Mouse (Mus musculus) heart, embryonic 15.5 days (tissue): Measurements from ENCODE around the gene Mbd3l2. TPM values are rescaled to one million over a fixed set of nuclear protein-coding genes. Genes with fewer than 3 reads are reported as not detected.
"Not testable (repeated sequence)": the region's sequence is repeated elsewhere in the genome, so short reads cannot be mapped to it uniquely, and the experiment has no call there.

ENCODE experiments used
- ATAC-seq: fragments of 200-750 bp; cut with Nextera tagmentation; replicated peaks from 2 replicates; pipeline ENCODE4 v1.8.0; 2017; ENCODE audit warnings: low read depth, moderate TSS enrichment; ENCODE audit not compliant: insufficient number of reproducible peaks, insufficient read depth, low FRiP score
- H3K27ac ChIP-seq: fragments of 300-500 bp; sonication (generic); 2 replicates; pipeline ENCODE4 v1.5.1; 2015; ENCODE audit warnings: mild to moderate bottlenecking, inconsistent platforms
- H3K27me3 ChIP-seq: fragments of 300-500 bp; sonication (generic); 2 replicates; pipeline ENCODE4 v1.6.1; 2015; ENCODE audit warnings: inconsistent platforms
- H3K36me3 ChIP-seq: fragments of 300-500 bp; sonication (generic); 2 replicates; pipeline ENCODE4 v1.6.1; 2015; ENCODE audit warnings: mild to moderate bottlenecking, inconsistent platforms
- H3K4me1 ChIP-seq: fragments of 300-500 bp; sonication (generic); replicated peaks from 2 replicates; pipeline ENCODE4 v1.6.1; 2015; ENCODE audit warnings: inconsistent platforms
- H3K4me2 ChIP-seq: fragments of 300-500 bp; sonication (generic); 2 replicates; pipeline ENCODE4 v1.6.1; 2015; ENCODE audit warnings: inconsistent platforms, mild to moderate bottlenecking, moderate library complexity
- H3K4me3 ChIP-seq: fragments of 300-500 bp; sonication (generic); 2 replicates; pipeline ENCODE4 v1.5.1; 2015; ENCODE audit warnings: mild to moderate bottlenecking, inconsistent platforms
- H3K9ac ChIP-seq: fragments of 300-500 bp; sonication (generic); 2 replicates; pipeline ENCODE4 v1.6.1; 2015; ENCODE audit warnings: mild to moderate bottlenecking, inconsistent platforms
- H3K9me3 ChIP-seq: fragments of 300-500 bp; sonication (generic); replicated peaks from 2 replicates; pipeline ENCODE4 v1.6.1; 2016; ENCODE audit warnings: inconsistent platforms
- WGBS: fragments of 180-500 bp; shearing (Covaris S2); methylation state at CpG from one replicate; pipeline ENCODE4 v1.1.7; 2015; ENCODE audit warnings: mixed read lengths; 5-methylcytosine and 5-hydroxymethylcytosine counted together
- polyA plus RNA-seq: library from polyadenylated mRNA; unstranded; fragments of >200 nt; fragmentation: Nextera tagmentation; extraction: Ambion mirVana; gene quantifications from 2 replicates; pipeline ENCODE4 v1.2.1, GENCODE M21; 2015

The Mbd3l2 gene
- polyA plus RNA-seq = not detected in 2 replicates

DNA sequence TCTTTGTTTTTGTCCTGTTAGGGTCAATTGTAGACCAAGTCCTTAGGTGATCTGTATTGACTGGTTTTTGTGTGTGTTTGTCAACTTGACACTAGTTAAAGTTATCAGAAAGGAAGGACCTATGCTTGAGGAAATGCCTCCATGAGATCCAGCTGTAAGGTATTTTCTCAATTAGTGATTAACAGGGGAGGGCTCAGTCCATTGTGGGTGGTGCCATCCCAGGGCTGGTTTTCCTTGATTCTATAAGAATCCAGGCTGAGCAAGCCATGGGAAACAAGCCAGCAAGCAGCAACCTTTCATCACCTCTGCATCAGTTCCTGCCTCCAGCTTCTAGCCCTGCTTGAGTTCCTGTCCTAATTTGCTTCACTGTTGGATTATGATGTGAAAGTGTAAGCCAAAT, at the start of gene Mbd3l2:
TSS of gene Mbd3l2 (plus strand) at position 301 of the 400 bp plus-strand sequence.
- Histone ChIP-seq H3K27ac (no peak within 1 kb of the TSS), H3K9ac (no peak within 1 kb of the TSS), H3K4me1 (no peaks in the 10 kb centered on the region), H3K27me3 (no peaks in the 10 kb centered on the region), H3K4me2 (no peak within 1 kb of the TSS), H3K36me3 (no peaks in the 10 kb centered on the region), H3K9me3 (no peaks in the 10 kb centered on the region), H3K4me3 (no peak within 1 kb of the TSS)
- no peak for ATAC-seq

DNA sequence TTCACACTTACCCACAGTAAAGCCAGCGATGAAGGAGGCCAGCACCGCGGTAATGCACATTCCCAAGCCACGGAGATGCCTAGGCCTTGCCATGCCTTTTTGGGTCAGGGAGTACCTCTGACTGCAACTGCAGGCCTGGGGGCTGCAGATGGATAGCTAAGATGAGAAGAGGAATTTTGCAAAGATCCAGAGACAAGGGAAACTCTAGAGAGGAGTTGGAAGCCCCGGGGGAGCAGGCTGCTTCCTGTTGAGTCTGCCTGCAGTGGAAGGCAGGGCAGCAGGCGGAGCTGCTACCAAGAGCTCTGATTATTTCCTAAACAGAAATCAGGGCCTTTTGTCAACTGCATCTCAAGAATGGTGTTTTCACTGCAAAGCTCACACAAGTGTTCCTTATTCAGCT, 44.7 kb upstream of the Mbd3l2 start:
- 15% methylated on average over 6 of the region's 6 CpGs for WGBS
- no peaks in the 10 kb centered on the region for H3K27me3 ChIP-seq
- no peak overlapping the region for H3K9ac ChIP-seq
- no peaks in the 10 kb centered on the region for H3K36me3 ChIP-seq
- ATAC-seq = no peak
- peak overlapping the region; percentile 5; the same call in 1 of the 2 replicates for H3K27ac ChIP-seq
- H3K4me3 ChIP-seq = peak overlapping the region; percentile 22
- H3K9me3 ChIP-seq = no peaks in the 10 kb centered on the region
- H3K4me1 ChIP-seq = no peaks in the 10 kb centered on the region
- H3K4me2 ChIP-seq = peak overlapping the region; percentile 36

DNA sequence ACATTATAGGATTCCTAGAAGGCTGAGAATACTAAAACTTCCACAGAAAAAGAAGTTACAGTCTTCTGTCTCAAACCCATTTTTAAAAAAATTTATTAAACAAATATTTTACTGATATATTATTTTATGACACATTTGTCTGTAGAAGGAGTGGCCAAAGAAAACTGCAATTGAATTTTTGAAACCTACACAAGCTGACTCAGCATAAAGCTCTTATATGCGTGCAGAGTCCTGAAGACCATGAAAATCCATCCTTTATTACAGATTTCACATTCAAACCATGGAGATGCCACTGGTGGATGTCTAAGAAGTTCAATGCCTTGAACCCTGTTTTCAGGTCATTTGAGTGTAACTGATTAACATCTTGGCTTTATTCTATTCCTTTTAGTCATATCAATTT, 30.8 kb upstream of the Mbd3l2 start:
- WGBS = 76% methylated on average over 1 of the region's 1 CpGs

DNA sequence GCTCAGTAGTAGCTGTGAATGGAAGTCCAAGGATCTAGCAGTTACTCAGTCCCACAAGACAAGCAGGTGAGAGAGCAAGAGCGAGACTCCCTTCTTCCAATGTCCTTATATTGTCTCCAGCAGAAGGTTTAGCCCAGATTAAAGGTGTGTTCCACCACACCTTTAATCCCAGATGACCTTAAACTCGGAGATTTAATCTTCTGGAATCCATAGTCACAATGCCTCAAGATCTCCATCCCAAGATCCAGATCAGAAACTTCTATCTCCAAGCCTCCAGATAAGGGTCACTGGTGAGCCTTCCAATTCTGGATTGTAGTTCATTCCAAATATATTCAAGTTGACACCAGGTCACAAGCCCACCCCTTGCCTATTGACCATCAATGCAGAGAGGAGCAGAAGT, 27.6 kb upstream of the Mbd3l2 start, which contains the start of gene Naalad2:
TSS of gene Naalad2 (minus strand) at position 101 of the 400 bp plus-strand sequence.
- H3K4me1 ChIP-seq, H3K36me3 ChIP-seq, H3K27me3 ChIP-seq, H3K9me3 ChIP-seq, ATAC-seq, H3K27ac ChIP-seq, H3K9ac ChIP-seq, H3K4me3 ChIP-seq, H3K4me2 ChIP-seq: not testable (repeated sequence)
- 57% methylated on average over 2 of the region's 2 CpGs for WGBS

More for the DNA sequence above, 30.8 kb upstream of the Mbd3l2 start:
- Histone ChIP-seq H3K9ac (no peak overlapping the region), H3K4me3 (no peak overlapping the region), H3K9me3 (no peaks in the 10 kb centered on the region), H3K27me3 (no peaks in the 10 kb centered on the region), H3K27ac (no peak overlapping the region), H3K4me1 (no peaks in the 10 kb centered on the region), H3K4me2 (no peak overlapping the region), H3K36me3 (no peaks in the 10 kb centered on the region)
- no peak for ATAC-seq

DNA sequence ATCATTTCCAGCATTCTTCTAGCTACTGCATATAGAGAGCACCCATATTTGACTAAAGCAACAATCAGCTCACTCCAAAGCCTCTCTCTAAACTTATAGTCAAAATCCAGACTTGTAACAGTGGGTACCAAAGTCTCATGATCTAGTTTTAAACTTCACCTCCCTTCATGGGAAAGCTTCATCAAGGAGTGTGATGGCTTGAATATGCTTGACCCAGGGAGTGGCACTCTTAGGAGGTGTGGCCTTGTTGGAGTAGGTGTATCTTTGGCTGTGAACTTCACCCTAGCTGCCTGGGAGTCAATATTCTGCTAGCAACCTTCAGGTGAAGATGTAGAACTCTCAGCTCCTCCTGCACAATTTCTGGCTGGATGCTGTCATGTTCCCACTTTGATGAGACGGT, 26.3 kb upstream of the Mbd3l2 start, which contains the start of gene Ubtfl1:
TSS of gene Ubtfl1 (plus strand) at position 301 of the 400 bp plus-strand sequence.
- Histone ChIP-seq H3K9me3 (no peaks in the 10 kb centered on the region), H3K4me3 (no peak within 1 kb of the TSS), H3K9ac (no peak within 1 kb of the TSS), H3K4me1 (no peaks in the 10 kb centered on the region), H3K36me3 (no peaks in the 10 kb centered on the region), H3K4me2 (no peak within 1 kb of the TSS), H3K27me3 (no peaks in the 10 kb centered on the region), H3K27ac (no peak within 1 kb of the TSS)
- no peak for ATAC-seq
- WGBS = 70% methylated on average over 1 of the region's 1 CpGs

DNA sequence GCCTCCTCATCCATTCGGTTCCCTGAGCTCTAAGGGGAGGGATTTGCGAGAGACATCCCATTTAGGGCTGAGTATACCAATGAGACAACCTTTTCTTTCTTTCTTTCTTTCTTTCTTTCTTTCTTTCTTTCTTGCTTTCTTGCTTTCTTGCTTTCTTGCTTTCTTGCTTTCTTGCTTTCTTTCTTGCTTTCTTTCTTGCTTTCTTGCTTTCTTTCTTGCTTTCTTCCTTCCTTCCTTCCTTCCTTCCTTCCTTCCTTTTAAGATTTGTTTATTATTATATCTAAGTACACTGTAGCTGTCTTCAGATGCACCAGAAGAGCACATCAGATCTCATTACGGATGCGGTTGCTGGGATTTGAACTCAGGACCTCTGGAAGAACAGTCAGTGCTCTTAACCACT, 18.1 kb upstream of the Mbd3l2 start:
- H3K4me1 ChIP-seq, ATAC-seq: not testable (repeated sequence)

DNA sequence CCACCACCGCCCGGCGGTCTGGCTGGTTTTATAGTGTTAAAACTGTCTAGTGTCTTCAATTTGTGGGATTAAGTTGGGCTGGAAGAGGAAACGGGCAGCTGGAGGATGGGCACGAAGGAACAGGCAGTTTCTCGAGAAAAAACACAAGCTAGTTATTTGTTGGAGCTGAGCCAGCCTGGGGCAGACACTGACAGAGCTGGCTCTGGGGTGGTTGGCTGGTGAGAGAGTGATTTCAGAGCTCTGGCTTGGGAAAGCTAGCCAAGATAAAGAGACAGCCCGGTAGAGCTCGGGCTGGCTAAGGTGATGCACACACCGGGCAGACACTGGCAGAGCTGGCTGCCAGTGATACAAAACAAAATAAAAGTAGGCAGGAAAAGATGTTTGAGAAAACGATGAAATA, 1.2 kb downstream of the Mbd3l2 start:
- Histone ChIP-seq H3K4me1 (no peaks in the 10 kb centered on the region), H3K27me3 (no peaks in the 10 kb centered on the region), H3K27ac (no peak overlapping the region), H3K4me3 (no peak overlapping the region), H3K4me2 (no peak overlapping the region), H3K9ac (no peak overlapping the region), H3K36me3 (no peaks in the 10 kb centered on the region), H3K9me3 (no peaks in the 10 kb centered on the region)
- ATAC-seq = no peak
- 54% methylated on average over 10 of the region's 10 CpGs for WGBS

More for the DNA sequence above, 18.1 kb upstream of the Mbd3l2 start:
- H3K27ac ChIP-seq, H3K27me3 ChIP-seq, H3K9ac ChIP-seq, H3K4me2 ChIP-seq, H3K4me3 ChIP-seq, H3K36me3 ChIP-seq, H3K9me3 ChIP-seq: not testable (repeated sequence)
- WGBS = 75% methylated on average over 4 of the region's 4 CpGs

DNA sequence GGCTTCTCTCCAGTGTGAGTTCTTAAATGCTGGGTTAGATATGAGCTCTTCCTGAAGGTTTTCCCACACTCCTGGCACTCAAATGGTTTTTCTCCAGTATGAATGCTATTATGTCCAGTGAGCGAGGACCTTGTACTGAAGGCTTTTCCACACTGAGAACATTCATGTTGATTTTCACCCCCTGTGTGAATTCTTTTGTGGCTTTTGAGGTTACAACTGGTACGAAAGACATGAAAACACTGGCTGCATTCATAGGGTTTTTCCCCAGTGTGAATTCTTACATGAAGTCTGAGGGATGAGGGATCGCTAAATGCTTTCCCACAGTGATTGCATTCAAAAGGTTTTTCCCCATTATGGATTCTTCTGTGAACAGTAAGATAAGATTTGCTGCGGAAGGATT, 26.1 kb downstream of the Mbd3l2 start:
- Histone ChIP-seq H3K36me3 (peaks cover 35% of the 10 kb centered on the region), H3K27ac (no peak overlapping the region), H3K9ac (no peak overlapping the region), H3K4me3 (no peak overlapping the region), H3K9me3 (no peaks in the 10 kb centered on the region; the same call in 1 of the 2 replicates), H3K4me1 (no peaks in the 10 kb centered on the region), H3K27me3 (no peaks in the 10 kb centered on the region), H3K4me2 (no peak overlapping the region)
- no peak for ATAC-seq
- WGBS = 81% methylated on average over 4 of the region's 4 CpGs

DNA sequence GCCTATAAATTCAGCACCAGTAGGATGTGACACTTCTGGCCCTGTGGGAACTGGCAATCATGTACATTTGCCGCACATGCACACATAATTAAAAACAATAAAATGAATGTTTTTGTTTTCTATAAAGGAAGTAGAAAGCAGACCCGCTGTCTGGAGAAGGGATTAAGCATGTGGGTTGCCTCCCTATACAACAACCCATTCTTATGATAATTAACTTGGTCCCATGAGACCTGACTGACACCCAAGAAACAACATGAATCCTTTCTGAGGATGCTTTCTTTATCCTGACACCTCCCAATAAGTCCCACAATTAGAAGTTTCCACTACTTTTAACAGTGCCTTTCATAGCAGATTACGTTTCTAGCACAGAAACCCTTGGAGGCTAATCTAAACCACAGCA, 36.9 kb downstream of the Mbd3l2 start:
- Histone ChIP-seq H3K36me3 (peaks cover 4% of the 10 kb centered on the region; the same call in 1 of the 2 replicates), H3K9ac (no peak overlapping the region), H3K4me1 (no peaks in the 10 kb centered on the region), H3K27ac (no peak overlapping the region), H3K27me3 (no peaks in the 10 kb centered on the region), H3K4me2 (no peak overlapping the region), H3K9me3 (no peaks in the 10 kb centered on the region), H3K4me3 (no peak overlapping the region)
- 74% methylated on average over 3 of the region's 3 CpGs for WGBS
- no peak for ATAC-seq

DNA sequence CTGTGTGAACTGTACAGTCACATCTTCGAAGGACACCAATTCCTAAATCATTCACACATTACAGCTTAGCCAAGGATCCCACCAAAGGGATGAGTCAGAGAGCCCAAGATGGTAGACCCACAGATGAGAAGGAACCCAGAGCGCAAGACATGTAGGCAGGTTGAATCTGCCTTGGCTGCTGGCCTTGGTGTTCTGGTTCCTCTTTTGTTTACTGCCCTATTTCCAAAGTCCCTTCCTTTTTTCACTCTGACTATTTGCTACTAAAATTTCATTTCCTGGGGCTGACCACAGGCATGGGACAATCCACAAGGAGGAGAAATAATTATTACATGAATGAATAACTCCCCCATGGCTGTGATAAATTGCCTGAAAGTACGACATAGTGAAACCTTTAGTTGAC, 37.6 kb downstream of the Mbd3l2 start:
- no peaks in the 10 kb centered on the region for H3K27me3 ChIP-seq
- H3K9me3 ChIP-seq = no peaks in the 10 kb centered on the region
- no peak overlapping the region for H3K4me3 ChIP-seq
- WGBS = 83% methylated on average over 3 of the region's 3 CpGs
- no peak overlapping the region for H3K9ac ChIP-seq
- peaks cover 4% of the 10 kb centered on the region for H3K4me1 ChIP-seq
- no peak overlapping the region for H3K27ac ChIP-seq
- no peak overlapping the region for H3K4me2 ChIP-seq
- peaks cover 4% of the 10 kb centered on the region; the same call in 1 of the 2 replicates for H3K36me3 ChIP-seq
- no peak for ATAC-seq

DNA sequence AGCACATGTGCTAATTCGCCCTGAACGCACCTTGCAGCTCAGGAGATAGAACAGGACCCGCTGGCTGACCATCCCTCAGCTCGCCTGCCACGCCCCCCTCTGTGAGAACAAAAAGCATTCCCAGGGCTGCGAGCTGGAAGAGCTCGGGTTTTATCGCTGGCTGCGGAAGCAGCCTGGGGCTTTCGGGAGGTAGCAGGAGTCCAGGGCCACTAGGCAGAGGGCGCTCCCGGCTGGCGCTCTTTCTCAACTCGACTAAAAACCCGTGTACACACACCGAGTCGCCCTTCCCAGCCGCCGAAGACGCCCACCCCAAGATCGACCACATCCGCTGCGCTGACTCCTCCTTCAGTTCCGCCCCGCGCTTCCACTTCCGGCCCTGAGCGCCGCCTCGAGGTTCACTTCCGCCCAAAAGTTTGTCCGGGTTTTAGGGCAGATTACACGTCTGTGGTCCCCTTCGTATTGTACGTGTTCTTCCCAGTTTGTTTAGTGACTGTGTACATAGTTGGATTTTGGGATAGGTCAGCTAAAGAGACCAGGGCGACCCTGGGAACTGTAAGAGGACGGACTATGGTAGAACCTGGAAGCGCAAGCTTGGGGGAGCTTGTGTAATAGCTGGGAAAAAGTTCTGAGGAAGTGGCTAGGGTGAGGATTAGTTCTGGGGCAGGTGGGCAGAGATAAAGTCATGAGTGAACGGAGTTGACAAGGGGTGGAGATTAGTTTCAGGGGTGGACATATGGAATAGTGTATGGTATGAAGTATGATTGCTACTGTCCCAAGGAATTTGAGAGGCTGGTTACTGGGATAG, 43.1 kb downstream of the Mbd3l2 start:
- peak; percentile 89 for ATAC-seq
- H3K36me3 ChIP-seq = 0 out of 2 replicates have a peak, but pooled peaks cover under 1% of the 10 kb centered on the region
- peak overlapping the region; percentile 78 for H3K4me3 ChIP-seq
- H3K4me1 ChIP-seq = peaks cover 4% of the 10 kb centered on the region
- peak overlapping the region; percentile 74 for H3K4me2 ChIP-seq
- H3K27ac ChIP-seq = peak overlapping the region; percentile 86
- 4% methylated on average over 39 of the region's 39 CpGs for WGBS
- H3K9me3 ChIP-seq = no peaks in the 10 kb centered on the region
- no peaks in the 10 kb centered on the region for H3K27me3 ChIP-seq
- peak overlapping the region; percentile 66 for H3K9ac ChIP-seq

DNA sequence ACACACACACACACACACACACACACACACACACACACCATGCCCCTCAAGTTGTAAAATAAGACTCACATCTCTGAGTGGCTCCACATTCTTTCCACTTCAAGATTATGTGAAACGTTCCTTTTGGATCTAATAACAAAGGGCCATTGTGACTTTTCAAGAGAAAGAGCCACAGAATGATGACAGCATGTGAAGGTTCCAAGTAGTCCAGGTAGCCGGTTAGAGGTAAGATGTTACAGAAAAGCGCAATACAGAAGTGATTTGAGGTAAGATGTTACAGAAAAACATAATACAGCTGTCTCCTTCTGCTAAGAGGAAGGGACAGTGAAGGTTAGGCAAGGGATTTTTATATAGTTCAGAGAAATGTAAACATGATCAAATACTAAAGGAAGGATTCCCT, 47.7 kb downstream of the Mbd3l2 start, which contains the start of the genes Zfp558 and Mbd3l1:
TSS of gene Zfp558 (minus strand) at position 101 of the 400 bp plus-strand sequence.
TSS of gene Mbd3l1 (plus strand) at position 192 of the 400 bp plus-strand sequence.
- Histone ChIP-seq H3K4me2 (no peak within 1 kb of the TSS), H3K9me3 (no peaks in the 10 kb centered on the region), H3K9ac (no peak within 1 kb of the TSS), H3K36me3 (no peaks in the 10 kb centered on the region), H3K4me3 (no peak within 1 kb of the TSS), H3K27ac (no peak within 1 kb of the TSS), H3K27me3 (no peaks in the 10 kb centered on the region), H3K4me1 (no peaks in the 10 kb centered on the region; the same call in 1 of the 2 replicates)
- ATAC-seq = no peak
- 68% methylated on average over 3 of the region's 3 CpGs for WGBS
